Mouse (Mus musculus) urinary bladder, postnatal 36 days (tissue): ENCODE measurements at regions not wholly inside any gene's neighbourhood (a gene's known extent, or its start where the extent isn't known, plus 50 kb on each side); places are given as distances from the start of the nearest gene placed in this dataset.
A peak's percentile ranks its signal among the peaks of the same experiment; 100 is the strongest.

Experiments
- DNase-seq, 2 experiments: peaks; one replicate each; pipeline ENCODE4 v3.0.0; 2022; ENCODE audit warnings: low spot score in 2 of 2, mixed read lengths in 1 of 2

DNA sequence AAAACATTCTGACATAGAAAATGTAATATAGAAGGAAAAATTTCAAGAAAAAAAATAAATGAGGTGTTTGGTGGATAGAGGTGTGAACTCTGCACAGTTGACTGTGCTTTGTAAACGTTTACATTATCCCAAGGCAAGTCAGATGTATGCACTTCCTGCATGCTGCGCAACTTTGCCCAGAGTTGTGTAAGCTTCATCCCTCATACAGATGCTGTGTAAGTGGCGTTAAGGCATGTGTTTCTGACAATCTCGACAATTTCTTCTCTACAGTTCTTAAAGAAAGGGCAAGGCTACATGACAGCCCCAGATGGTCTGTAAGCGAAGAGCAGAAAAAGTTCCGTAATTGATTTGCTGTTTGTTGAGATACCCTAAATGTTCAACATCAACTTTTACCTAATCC is 476.6 kb upstream of the Pitx2 start:
- DNase-seq, result no peak

GRCm38 (mm10) chr3:128720276-128720675 is 479.4 kb upstream of the Pitx2 start:
- no peak for DNase-seq

- no peak for DNase-seq
Measured at GRCm38 (mm10) chr3:128719226-128719625, 480.5 kb upstream of the Pitx2 start.

DNA sequence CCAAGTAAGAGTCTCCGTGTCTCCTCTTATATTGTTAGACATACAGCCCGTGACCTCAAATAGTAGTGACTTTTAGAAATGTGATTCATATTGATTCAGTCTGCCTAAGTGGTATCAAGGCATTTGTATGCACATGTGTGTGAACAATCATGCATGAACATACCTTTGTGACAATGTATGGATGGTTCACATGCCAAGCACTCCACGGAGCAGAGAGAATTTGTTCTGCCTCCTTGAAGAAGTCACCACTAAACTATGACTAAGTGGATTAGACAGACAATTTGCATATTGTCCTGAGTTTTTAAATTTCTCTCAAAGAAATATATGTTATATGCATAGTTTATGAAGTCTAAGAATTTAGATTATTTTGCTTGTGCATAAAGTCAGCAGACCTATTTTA is 492.4 kb upstream of the Pitx2 start:
- DNase-seq, result no peak

DNA sequence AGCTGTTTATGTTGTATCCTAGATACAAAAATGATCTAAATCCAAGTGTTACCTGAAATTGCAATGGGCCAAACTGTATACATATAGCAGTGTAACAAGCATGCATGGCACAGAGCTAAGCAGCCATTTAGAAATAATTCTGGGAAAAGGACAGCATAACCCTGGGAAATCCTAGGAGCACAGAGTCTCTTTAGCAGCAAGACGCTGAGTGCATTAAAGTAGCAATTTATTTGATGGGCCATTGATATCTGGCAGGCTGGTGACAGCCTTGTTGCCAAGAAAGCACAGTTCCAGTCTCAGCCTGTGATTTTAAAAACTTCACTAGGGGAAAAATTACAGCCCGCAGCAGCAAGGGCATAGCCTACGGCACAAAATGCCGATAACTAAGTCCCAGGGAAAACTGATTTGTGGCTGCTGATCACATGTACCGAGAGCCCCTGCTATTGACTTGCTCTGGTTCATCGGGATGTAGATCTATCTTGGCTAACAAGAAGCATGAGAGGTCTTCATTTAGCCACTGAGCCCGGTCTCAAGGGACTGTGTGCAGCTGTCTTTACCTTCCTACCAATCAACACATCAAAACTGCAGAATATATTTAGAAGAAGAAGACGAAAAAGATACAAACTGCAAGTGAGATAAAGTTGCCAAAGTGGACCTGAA is 531.1 kb upstream of the Pitx2 start:
- no peak for DNase-seq

DNA sequence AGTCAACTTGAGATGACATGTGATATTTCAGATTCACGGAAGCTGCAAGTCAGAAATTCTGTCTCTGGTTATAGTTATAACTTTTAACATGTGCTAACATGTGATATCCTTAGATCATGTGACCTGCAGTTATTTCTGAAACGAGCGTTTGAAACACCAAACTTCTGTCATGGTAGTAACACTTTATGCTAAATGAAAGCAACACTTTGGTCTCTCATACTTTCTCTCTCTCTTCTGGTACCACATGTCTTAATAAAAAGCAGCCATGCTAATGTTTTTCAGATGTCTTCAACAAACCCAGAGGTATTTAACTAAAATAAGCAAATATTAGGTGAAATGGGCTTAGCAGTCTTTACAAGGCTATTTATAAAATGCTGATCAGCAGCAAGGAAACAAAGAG is 534.5 kb upstream of the Pitx2 start:
- DNase-seq, result no peak

- no peak for DNase-seq
Measured at GRCm38 (mm10) chr3:128636960-128637755, 562.5 kb upstream of the Pitx2 start.

GRCm38 (mm10) chr3:128627696-128628095 is 572.0 kb upstream of the Pitx2 start:
- no peak for DNase-seq

- DNase-seq, result no peak
Measured at GRCm38 (mm10) chr3:128616675-128617074, 583.0 kb upstream of the Pitx2 start.

DNA sequence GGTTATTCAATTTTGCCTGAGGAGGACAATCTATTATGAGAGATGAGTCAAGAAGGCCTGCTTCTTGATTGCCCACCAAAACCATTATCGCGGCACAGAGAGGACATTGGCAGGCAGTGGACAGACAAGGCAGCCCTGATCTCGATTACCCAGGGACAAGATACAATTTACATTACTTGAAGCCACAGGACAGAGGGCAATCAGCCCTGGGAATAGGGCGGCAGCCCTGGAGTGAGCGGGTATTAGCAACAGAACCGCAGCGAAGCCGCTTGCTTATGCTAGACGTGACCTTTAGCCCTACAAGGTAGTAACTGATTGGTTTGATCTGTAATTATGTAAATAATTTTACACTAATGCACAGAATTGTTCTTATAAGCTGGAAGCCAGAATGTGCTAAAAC is 586.0 kb upstream of the Pitx2 start:
- no peak for DNase-seq

DNA sequence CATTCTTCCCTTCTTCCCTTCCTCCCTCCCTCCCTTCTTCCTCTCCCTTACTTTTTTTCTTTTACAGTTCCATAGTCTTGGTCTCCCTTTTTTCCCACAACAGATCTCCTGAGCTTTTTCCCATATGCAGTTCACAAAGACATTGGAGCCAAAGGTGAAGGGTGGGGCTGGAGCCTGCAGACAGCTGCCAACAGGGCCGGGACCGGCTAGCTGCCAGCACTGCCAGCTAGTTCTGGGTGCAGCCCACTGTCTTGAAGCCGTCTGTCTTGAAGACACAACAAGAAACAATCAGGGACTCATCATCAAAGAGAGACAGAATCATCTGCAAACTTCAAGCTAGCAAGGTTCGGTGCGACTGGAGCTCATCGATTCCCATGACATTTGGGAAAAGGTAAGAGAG is 588.9 kb upstream of the Pitx2 start:
- DNase-seq, result no peak

DNA sequence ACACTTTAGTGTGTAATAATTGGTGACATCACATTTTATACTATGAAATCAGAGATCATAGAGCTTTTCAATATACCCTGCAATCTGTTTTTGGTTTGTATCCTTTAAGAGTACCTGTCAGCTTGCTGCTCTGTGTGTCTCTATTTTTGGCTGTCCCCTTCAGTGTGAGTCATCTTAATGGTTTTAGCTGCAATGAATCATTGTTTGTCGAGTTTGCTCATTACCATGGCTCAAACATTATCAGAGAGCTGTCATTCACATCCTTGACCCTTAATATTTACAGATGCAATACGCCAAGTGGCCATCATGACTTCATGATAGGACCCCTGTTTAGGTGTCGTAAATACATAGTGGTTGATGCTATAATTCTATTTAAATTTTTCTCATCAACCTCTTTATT is 591.0 kb upstream of the Pitx2 start:
- DNase-seq, result no peak

DNA sequence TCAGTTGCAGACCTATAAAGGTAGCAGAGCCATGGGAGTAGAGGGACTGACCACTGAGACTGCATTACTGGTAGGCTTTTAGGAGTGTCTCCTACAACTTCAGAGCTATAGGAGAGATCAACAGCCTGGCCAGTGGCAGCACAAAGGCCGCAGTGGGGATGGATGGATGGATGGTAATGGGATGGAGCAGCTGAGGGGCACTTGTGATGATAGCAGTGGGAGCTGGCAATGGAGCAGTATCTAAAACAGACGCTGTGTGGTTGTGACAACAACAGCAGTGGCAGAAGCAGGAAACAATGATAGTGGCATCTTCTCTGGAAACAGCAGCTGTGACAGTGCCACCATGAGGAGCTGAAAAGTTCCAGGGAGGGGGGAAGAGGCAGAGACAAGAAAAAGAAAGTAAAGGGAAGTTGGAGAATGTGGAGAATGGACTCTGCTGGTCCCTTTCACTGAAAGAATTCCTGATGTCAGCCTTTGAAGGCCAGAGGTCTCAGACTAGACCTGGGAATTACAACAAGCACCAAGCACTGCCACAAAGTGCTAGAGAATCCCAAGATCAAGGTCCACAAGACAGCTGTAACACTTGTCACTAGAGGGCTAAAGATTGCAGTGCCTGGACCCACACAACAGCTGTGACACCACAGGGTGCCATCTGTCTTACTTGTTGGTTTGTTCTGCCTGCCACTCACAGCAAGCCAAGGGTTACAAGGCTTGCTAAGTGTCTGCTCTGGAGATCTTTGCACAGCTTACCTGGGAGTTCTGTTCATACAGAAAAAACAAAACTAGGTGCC is 624.1 kb upstream of the Pitx2 start:
- DNase-seq, result no peak

GRCm38 (mm10) chr3:128570551-128570950 is 629.1 kb upstream of the Pitx2 start:
- no peak for DNase-seq

- DNase-seq, result no peak
Measured at GRCm38 (mm10) chr3:128565386-128565785, 634.3 kb upstream of the Pitx2 start.

DNA sequence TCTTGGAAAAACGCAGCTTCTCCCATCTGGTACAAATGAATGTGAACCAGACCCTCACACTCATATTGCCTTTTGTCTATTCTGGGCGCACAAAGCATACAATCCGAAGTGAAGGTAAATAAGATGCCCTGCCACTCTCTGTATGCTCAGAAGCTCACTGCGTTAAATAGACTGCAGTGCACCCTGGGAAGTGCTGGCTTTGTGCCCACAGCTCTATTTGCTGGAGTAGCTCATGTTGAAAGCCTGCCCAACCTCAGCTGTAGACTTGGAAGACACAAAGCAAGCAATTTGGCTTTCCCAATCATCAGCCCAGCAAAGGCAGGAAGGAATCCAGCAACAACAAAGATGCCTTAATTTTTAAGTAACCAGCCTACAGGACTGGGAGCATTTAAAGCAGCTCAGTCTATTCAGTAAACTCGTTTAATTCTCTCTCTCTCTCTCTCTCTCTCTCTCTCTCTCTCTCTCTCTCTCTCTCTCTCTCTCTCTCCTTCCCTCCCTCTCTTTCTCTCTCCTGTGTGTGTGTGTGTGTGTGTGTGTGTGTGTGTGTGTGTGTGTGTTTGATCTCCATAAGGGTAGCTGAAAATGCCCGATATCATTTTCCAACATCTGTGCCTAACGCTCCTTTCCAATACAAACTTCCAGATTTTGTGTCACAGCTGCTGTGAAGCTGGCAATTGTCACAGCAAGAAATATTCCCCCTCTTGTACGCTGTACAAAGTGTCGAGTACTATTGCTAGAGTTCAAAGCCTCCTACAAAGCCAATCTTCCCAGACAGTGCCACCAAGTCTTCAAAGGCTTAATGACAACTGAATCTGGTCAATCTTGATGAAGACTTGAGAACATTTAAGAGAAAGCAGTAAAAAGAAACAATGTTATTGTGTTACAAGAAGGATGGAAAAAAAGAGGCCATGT is 650.5 kb upstream of the Fam241a start:
- peak in 1 of 2 experiments; percentile 6 for DNase-seq

DNA sequence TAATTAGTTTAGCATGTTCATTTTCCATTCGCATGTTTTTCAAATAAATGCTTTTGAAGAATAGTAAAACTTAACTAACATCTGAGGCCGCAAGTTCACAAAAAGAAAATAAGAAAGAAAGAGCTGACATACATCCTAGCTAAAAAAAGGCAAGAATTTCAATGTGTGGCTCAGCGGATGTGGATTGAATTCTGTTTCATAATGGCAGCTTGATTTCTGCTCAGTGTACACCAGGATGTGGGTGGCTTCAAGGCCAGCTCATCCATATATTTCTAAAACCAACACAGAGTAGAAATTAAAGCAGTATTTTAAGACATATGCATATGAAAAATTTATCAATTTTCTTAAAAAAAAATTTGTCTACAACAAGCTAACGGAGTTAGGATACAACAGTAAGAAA is 629.3 kb upstream of the Fam241a start:
- no peak for DNase-seq

DNA sequence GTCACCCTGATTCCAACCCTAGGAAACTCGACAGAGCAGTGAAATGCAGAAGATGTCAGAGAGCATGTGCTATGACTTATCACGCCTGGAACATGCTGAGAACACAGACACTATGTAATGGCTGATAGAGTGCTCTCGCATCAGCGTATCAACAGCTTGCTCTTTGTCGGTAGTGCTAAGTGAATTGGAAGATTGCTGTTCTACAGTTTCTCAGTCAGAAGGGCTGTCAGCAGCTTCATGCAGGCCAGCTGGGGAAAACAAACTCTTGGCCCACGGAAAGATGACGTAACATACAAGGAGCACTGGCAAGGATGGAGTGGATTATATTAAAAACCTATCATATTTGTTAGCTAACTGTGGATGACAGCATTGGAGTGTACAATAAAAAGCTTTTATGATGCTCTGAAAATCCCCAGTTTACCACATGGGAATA is 624.6 kb upstream of the Fam241a start:
- DNase-seq, result peak; percentile 2 to 18

DNA sequence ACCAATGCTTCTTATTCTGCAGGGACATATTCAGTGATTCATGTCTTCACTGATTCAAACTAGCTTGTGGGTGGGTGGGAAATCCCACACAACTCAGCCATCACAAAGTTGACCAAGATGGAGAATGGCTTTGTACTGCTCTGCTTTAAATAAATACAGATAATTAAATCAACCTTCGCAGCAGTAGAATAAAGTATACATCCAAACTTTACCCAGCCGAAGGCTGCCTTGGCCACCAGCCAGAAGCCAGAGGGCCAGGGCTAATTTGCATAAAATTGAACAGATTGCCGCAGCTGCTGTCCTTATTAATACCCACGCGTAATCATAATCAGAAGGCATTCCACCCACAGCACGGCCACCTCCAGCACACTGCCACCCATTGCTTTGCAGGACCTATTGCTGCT is 623.8 kb upstream of the Fam241a start:
- no peak for DNase-seq

GRCm38 (mm10) chr3:128518806-128519205 is 622.7 kb upstream of the Fam241a start:
- DNase-seq, result no peak

DNA sequence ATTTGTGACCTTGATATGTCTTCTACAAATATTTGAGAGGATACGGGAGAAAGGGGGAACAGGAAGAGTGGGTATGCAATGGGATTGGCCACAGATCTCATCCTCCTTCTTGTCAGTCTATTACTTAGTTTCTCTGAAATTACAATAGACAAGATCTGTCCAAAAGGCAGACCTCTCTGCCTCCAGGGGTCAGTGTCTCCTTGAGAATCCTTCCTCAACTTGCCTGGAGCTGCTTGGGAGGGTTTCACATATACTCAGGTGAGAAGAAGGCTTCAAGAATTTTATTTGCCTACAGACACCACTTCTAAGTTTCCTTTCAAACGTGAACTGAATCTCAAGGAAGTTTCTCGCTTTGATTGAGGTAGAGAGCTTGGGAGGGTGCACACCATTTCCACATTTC is 575.0 kb upstream of the Fam241a start:
- DNase-seq, result peak in 1 of 2 experiments; percentile 2

DNA sequence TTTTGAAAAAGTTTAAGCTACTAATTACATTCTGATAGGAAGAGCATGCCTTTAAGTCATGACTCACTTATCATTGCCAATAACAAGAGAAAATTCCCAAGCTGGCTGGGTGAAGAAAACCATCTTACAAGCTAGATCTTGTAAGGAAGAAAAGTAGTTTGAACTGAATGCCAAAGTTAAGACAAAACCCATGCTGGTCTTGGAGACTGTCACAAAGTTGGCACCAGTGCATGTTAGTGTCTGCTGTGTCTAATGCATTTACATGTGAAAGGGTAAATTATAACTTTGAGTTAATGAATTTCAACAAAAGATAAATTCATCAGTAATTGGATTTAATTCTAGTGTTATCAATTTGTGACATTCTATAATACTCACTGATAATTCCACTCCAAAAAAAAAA is 533.6 kb upstream of the Fam241a start:
- no peak for DNase-seq
